Mouse (Mus musculus) C2C12 (cell line): ENCODE data around the gene Gm49396.

Experiments used
- CEBPB ChIP-seq: IDR thresholded peaks from one replicate; pipeline ENCODE4 v1.6.1; 2011; ENCODE audit warnings: low read depth, mild to moderate bottlenecking, control low read depth, moderate library complexity
- CTCF ChIP-seq: IDR thresholded peaks from one replicate; pipeline ENCODE4 v1.5.1; 2011; ENCODE audit not compliant: control insufficient read depth, insufficient read depth, insufficient read length
- FOSL1 ChIP-seq: IDR thresholded peaks from one replicate; pipeline ENCODE4 v1.8.0; 2011; ENCODE audit warnings: mild to moderate bottlenecking, low read length; ENCODE audit not compliant: poor library complexity, insufficient read depth, severe bottlenecking
- MAX ChIP-seq: IDR thresholded peaks from one replicate; pipeline ENCODE4 v1.6.1; 2011; ENCODE audit warnings: mild to moderate bottlenecking, control low read depth
- MYOD1 ChIP-seq: IDR thresholded peaks from one replicate; pipeline ENCODE4 v1.6.1; 2011; ENCODE audit warnings: low read depth; ENCODE audit not compliant: control insufficient read depth, insufficient read length
- MYOG ChIP-seq: IDR thresholded peaks from one replicate; pipeline ENCODE4 v1.6.1; 2011; ENCODE audit not compliant: control insufficient read depth, insufficient read length; ENCODE audit errors: extremely low read depth
- USF1 ChIP-seq: IDR thresholded peaks from one replicate; pipeline ENCODE4 v1.6.1; 2011; ENCODE audit warnings: low read depth, mild to moderate bottlenecking, control low read depth, moderate library complexity

DNA sequence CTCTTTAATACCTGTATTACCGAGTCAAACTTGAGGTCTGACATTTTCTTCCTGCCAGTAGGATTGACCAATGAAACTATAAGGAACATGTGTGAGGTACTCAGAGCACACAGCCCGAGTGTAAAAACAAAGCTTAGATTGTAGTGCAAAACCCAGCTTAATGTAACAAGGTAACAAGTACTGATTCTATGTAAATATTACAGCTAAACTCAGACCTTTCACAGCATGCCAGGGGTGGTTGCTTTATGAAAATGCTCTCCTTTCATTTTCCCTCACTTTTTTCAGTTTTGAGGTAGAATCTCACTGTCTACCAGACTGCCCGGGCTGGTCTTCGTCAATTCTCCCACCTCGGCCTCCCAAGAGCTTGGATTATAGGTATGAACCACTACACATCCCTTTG is 32.9 kb downstream of the Gm49396 start:
- TF ChIP-seq FOSL1 (no peak), CEBPB (no peak), CTCF (no peak), MAX (no peak), USF1 (no peak), MYOD1 (no peak), MYOG (no peak)
